Comparison of ENCODE assay signal across 8 mouse cellular contexts in the genomic region with DNA sequence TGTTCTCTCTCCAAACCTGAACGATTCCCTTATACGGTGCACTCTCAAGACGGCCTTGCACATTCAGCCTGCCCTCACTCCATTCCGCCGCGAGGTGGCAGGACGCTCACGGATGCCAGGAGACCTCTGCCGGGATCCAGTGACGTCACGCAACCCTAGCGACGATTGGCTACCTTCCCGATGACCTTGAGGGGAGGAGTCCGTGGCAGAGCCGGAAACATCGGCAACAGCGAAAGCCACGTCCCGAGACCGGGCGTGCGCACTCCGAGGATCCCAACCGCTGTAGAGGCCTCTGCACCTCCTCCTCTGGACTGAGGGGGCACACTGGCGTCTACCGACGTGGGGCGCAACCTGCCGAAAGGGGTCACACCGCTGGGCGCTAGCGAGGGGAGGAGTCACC. TPM values are rescaled to one million over a fixed set of nuclear protein-coding genes. Genes with fewer than 3 reads are reported as not detected.
DNase-seq lines count a peak whose midpoint lies in the region; ATAC-seq and TF ChIP-seq lines count a peak whose summit lies in the region.

No protein-coding gene starts in this region.

- H3K9me3 ChIP-seq in embryonic facial prominence, embryonic 15.5 days (replicated peaks), result no peaks in the 10 kb centered on the region
- no peaks in the 10 kb centered on the region for H3K9me3 ChIP-seq in limb, embryonic 14.5 days (ENCODE audit: control insufficient read depth, low read length)
- H3K9me3 ChIP-seq in midbrain, postnatal 0 days (ENCODE audit: low read length), result no peaks in the 10 kb centered on the region

- peak; percentile 99 for TF ChIP-seq CTCF in bone marrow, adult 2 months (IDR thresholded peaks at IDR 0.05; ENCODE audit: control insufficient read depth, insufficient read depth, low read length)
- peak; percentile 98 for TF ChIP-seq CTCF in midbrain, postnatal 0 days (IDR thresholded peaks at IDR 0.05)

- H3K27ac ChIP-seq in bone marrow, adult 2 months (ENCODE audit: control insufficient read depth, insufficient read depth, low read depth, low read length, poor library complexity), result peak overlapping the region; percentile 79
- H3K27ac ChIP-seq in embryonic facial prominence, embryonic 15.5 days (replicated peaks), result peak overlapping the region; percentile 94
- peak overlapping the region; percentile 91 for H3K27ac ChIP-seq in limb, embryonic 14.5 days (replicated peaks; ENCODE audit: low read depth, low read length)
- H3K27ac ChIP-seq in midbrain, postnatal 0 days (ENCODE audit: low read depth, low read length), result peak overlapping the region; percentile 88

- no peaks in the 10 kb centered on the region for H3K27me3 ChIP-seq in embryonic facial prominence, embryonic 15.5 days
- H3K27me3 ChIP-seq in limb, embryonic 14.5 days (ENCODE audit: control insufficient read depth, insufficient read depth, low read length), result no peaks in the 10 kb centered on the region
- no peaks in the 10 kb centered on the region for H3K27me3 ChIP-seq in midbrain, postnatal 0 days (ENCODE audit: insufficient read depth, low read length)

- H3K4me3 ChIP-seq in bone marrow, adult 2 months (replicated peaks; ENCODE audit: control insufficient read depth, low read depth, low read length), result peak overlapping the region; percentile 75
- H3K4me3 ChIP-seq in embryonic facial prominence, embryonic 15.5 days (replicated peaks), result peak overlapping the region; percentile 96
- peak overlapping the region; percentile 94 for H3K4me3 ChIP-seq in limb, embryonic 14.5 days (replicated peaks; ENCODE audit: low read length)
- H3K4me3 ChIP-seq in midbrain, postnatal 0 days (ENCODE audit: low read depth, low read length), result peak overlapping the region; percentile 97

- peak; percentile 99 for DNase-seq in 416B (ENCODE audit: low read depth)
- DNase-seq in heart, adult 8-10 months (ENCODE audit: low spot score), result peak; percentile 99
- DNase-seq in kidney, adult 9 months, result peak; percentile 100
- DNase-seq in limb, embryonic 14.5 days (ENCODE audit: low spot score), result peak; percentile 98
- peak; percentile 100 for DNase-seq in midbrain, postnatal 0 days (ENCODE audit: low spot score)
- peak; percentile 94 to 97 for DNase-seq in spleen, postnatal 14 days (ENCODE audit: low spot score in 2 of 2)

- H3K9ac ChIP-seq in embryonic facial prominence, embryonic 15.5 days, result peak overlapping the region; percentile 96
- peak overlapping the region; percentile 96 for H3K9ac ChIP-seq in limb, embryonic 14.5 days (ENCODE audit: low read depth, low read length, severe bottlenecking)
- H3K9ac ChIP-seq in midbrain, postnatal 0 days (replicated peaks; ENCODE audit: low read length, poor library complexity, severe bottlenecking), result peak overlapping the region; percentile 97

- 1% methylated on average over 33 of the region's 33 CpGs for WGBS in bone marrow, adult 2 months
- WGBS in embryonic facial prominence, embryonic 15.5 days, result under 1% methylated on average over 33 of the region's 33 CpGs
- WGBS in limb, embryonic 14.5 days, result under 1% methylated on average over 33 of the region's 33 CpGs
- WGBS in midbrain, postnatal 0 days, result under 1% methylated on average over 33 of the region's 33 CpGs

- peak; percentile 91; the same call in 1 of the 2 replicates for TF ChIP-seq POLR2A in bone marrow, adult 2 months (IDR thresholded peaks at IDR 0.05; ENCODE audit: borderline replicate concordance, control insufficient read depth, low read depth, low read length)
- TF ChIP-seq POLR2A in limb, embryonic 14.5 days (IDR thresholded peaks at IDR 0.05; ENCODE audit: borderline replicate concordance, extremely low read depth, insufficient read depth, insufficient read length), result peak; percentile 84; the same call in 1 of the 2 replicates

- H3K4me1 ChIP-seq in bone marrow, adult 2 months (ENCODE audit: control insufficient read depth, insufficient read depth, low read length), result no peaks in the 10 kb centered on the region
- peaks cover 19% of the 10 kb centered on the region for H3K4me1 ChIP-seq in embryonic facial prominence, embryonic 15.5 days
- peaks cover 11% of the 10 kb centered on the region for H3K4me1 ChIP-seq in limb, embryonic 14.5 days (ENCODE audit: control insufficient read depth, insufficient read depth, low read length)
- no peaks in the 10 kb centered on the region; the same call in 1 of the 2 replicates for H3K4me1 ChIP-seq in midbrain, postnatal 0 days (ENCODE audit: insufficient read depth, low read length)

- peak; percentile 94 for ATAC-seq in embryonic facial prominence, embryonic 15.5 days (ENCODE audit: insufficient number of reproducible peaks, low FRiP score, low TSS enrichment, low read depth)
- peak; percentile 95 for ATAC-seq in limb, embryonic 14.5 days (ENCODE audit: low FRiP score, low read depth)
- peak; percentile 96 for ATAC-seq in midbrain, postnatal 0 days (ENCODE audit: low FRiP score)

- H3K36me3 ChIP-seq in embryonic facial prominence, embryonic 15.5 days, result peaks cover 23% of the 10 kb centered on the region
- H3K36me3 ChIP-seq in limb, embryonic 14.5 days (ENCODE audit: control insufficient read depth, insufficient read depth, low read length), result peaks cover 25% of the 10 kb centered on the region
- H3K36me3 ChIP-seq in midbrain, postnatal 0 days (ENCODE audit: insufficient read depth, low read length), result peaks cover 24% of the 10 kb centered on the region

- H3K4me2 ChIP-seq in embryonic facial prominence, embryonic 15.5 days (replicated peaks), result peak overlapping the region; percentile 79
- H3K4me2 ChIP-seq in limb, embryonic 14.5 days (replicated peaks; ENCODE audit: low read depth, low read length, severe bottlenecking), result peak overlapping the region; percentile 95
- peak overlapping the region; percentile 91 for H3K4me2 ChIP-seq in midbrain, postnatal 0 days (ENCODE audit: low read depth, low read length, poor library complexity, severe bottlenecking)

RNA-seq across cellular contexts. Expression of a gene that starts 0.3 kb away (rescaled TPM):
- polyA plus RNA-seq in bone marrow, adult 2 months (2011; ENCODE audit: insufficient read depth, insufficient read length, low replicate concordance, missing spikeins), result 2.7 and 6.0 TPM in 2 replicates
- 9.2 and 9.3 TPM in 2 replicates for polyA plus RNA-seq in embryonic facial prominence, embryonic 15.5 days (2015; fragmentation: Nextera tagmentation; extraction: Ambion mirVana)
- 10 to 100 TPM; 31.3 to 38.2 (median 35.2) TPM for total RNA-seq in heart, adult 8-10 months (2022)
- polyA plus RNA-seq in limb, embryonic 14.5 days (2012; rRNA removed), result 47.4 and 63.1 TPM in 2 replicates
- 15.8 and 17.6 TPM in 2 replicates for polyA plus RNA-seq in limb, embryonic 14.5 days (2014; fragmentation: Nextera tagmentation; extraction: Ambion mirVana)
- 141 and 184 TPM in 2 replicates for total RNA-seq in midbrain, postnatal 0 days (2014; rRNA removed)
- 17.2 and 18.9 TPM in 2 replicates for polyA plus RNA-seq in midbrain, postnatal 0 days (2015; fragmentation: Nextera tagmentation; extraction: Ambion mirVana)

RNA-seq across cellular contexts. Expression of a gene that starts 12.4 kb away (rescaled TPM):
- polyA plus RNA-seq in bone marrow, adult 2 months (2011; ENCODE audit: insufficient read depth, insufficient read length, low replicate concordance, missing spikeins), result 186 and 275 TPM in 2 replicates
- 3.1 and 3.8 TPM in 2 replicates for polyA plus RNA-seq in embryonic facial prominence, embryonic 15.5 days (2015; fragmentation: Nextera tagmentation; extraction: Ambion mirVana)
- total RNA-seq in heart, adult 8-10 months (2022), result 1 to 10 TPM in 1 of 4 experiments, under 1 TPM in 3; 0.24 to 1.1 (median 0.69) TPM
- 1.3 TPM in 2 replicates for polyA plus RNA-seq in limb, embryonic 14.5 days (2012; rRNA removed)
- 4.4 and 7.5 TPM in 2 replicates for polyA plus RNA-seq in limb, embryonic 14.5 days (2014; fragmentation: Nextera tagmentation; extraction: Ambion mirVana)
- total RNA-seq in midbrain, postnatal 0 days (2014; rRNA removed), result not detected in 2 replicates
- polyA plus RNA-seq in midbrain, postnatal 0 days (2015; fragmentation: Nextera tagmentation; extraction: Ambion mirVana), result 5.2 and 5.4 TPM in 2 replicates

RNA-seq across cellular contexts. Expression of a gene that starts 13.1 kb away (rescaled TPM):
- not detected in 2 replicates for polyA plus RNA-seq in bone marrow, adult 2 months (2011; ENCODE audit: insufficient read depth, insufficient read length, low replicate concordance, missing spikeins)
- polyA plus RNA-seq in embryonic facial prominence, embryonic 15.5 days (2015; fragmentation: Nextera tagmentation; extraction: Ambion mirVana), result 0.41 and 0.44 TPM in 2 replicates
- not detected for total RNA-seq in heart, adult 8-10 months (2022)
- polyA plus RNA-seq in limb, embryonic 14.5 days (2012; rRNA removed), result 0.20 and 0.29 TPM in 2 replicates
- 0.14 and 0.33 TPM in 2 replicates for polyA plus RNA-seq in limb, embryonic 14.5 days (2014; fragmentation: Nextera tagmentation; extraction: Ambion mirVana)
- total RNA-seq in midbrain, postnatal 0 days (2014; rRNA removed), result 1.7 and 2.8 TPM in 2 replicates
- 1.6 and 2.2 TPM in 2 replicates for polyA plus RNA-seq in midbrain, postnatal 0 days (2015; fragmentation: Nextera tagmentation; extraction: Ambion mirVana)

RNA-seq across cellular contexts. Expression of a gene that starts 41.5 kb away (rescaled TPM):
- 1.1 TPM in 1 of 2 replicates, not detected in the other for polyA plus RNA-seq in bone marrow, adult 2 months (2011; ENCODE audit: insufficient read depth, insufficient read length, low replicate concordance, missing spikeins)
- polyA plus RNA-seq in embryonic facial prominence, embryonic 15.5 days (2015; fragmentation: Nextera tagmentation; extraction: Ambion mirVana), result not detected in 2 replicates
- not detected for total RNA-seq in heart, adult 8-10 months (2022)
- not detected in 2 replicates for polyA plus RNA-seq in limb, embryonic 14.5 days (2012; rRNA removed)
- polyA plus RNA-seq in limb, embryonic 14.5 days (2014; fragmentation: Nextera tagmentation; extraction: Ambion mirVana), result not detected in 2 replicates
- not detected in 2 replicates for total RNA-seq in midbrain, postnatal 0 days (2014; rRNA removed)
- not detected in 2 replicates for polyA plus RNA-seq in midbrain, postnatal 0 days (2015; fragmentation: Nextera tagmentation; extraction: Ambion mirVana)

RNA-seq across cellular contexts. Expression of a gene that starts 50.7 kb away (rescaled TPM):
- polyA plus RNA-seq in bone marrow, adult 2 months (2011; ENCODE audit: insufficient read depth, insufficient read length, low replicate concordance, missing spikeins), result 37.7 and 76.5 TPM in 2 replicates
- polyA plus RNA-seq in embryonic facial prominence, embryonic 15.5 days (2015; fragmentation: Nextera tagmentation; extraction: Ambion mirVana), result 71.7 and 81.0 TPM in 2 replicates
- 10 to 100 TPM; 28.7 to 39.4 (median 32.4) TPM for total RNA-seq in heart, adult 8-10 months (2022)
- polyA plus RNA-seq in limb, embryonic 14.5 days (2012; rRNA removed), result 118 and 175 TPM in 2 replicates
- polyA plus RNA-seq in limb, embryonic 14.5 days (2014; fragmentation: Nextera tagmentation; extraction: Ambion mirVana), result 78.8 and 92.8 TPM in 2 replicates
- total RNA-seq in midbrain, postnatal 0 days (2014; rRNA removed), result 74.0 and 77.4 TPM in 2 replicates
- 107 and 120 TPM in 2 replicates for polyA plus RNA-seq in midbrain, postnatal 0 days (2015; fragmentation: Nextera tagmentation; extraction: Ambion mirVana)

Comparison
In these comparisons a context has a peak if more than half of its experiments do, and no peak if none do; other contexts are left out.
1. Peak in every context shown above with its lines: DNase-seq, ATAC-seq, H3K4me3 ChIP-seq and H3K27ac ChIP-seq.
2. RNA of a gene that starts 12.4 kb away (polyA plus RNA-seq): 186 to 275 TPM in bone marrow, adult 2 months; 5.2 to 5.4 TPM in midbrain, postnatal 0 days, 1.3 to 7.5 TPM in limb, embryonic 14.5 days and 3.1 to 3.8 TPM in embryonic facial prominence, embryonic 15.5 days; every median in the first group is over 10 times any median in the second.